Mouse (Mus musculus) mesoderm, embryonic 11.5 days (tissue): Measurements from ENCODE around the gene Drg1.
A peak's percentile ranks its signal among the peaks of the same experiment; 100 is the strongest.

ENCODE experiments used
- DNase-seq: peaks from one replicate; pipeline ENCODE4 v3.0.0-alpha.2; 2012; ENCODE audit warnings: low read depth, low spot score

Gene Drg1

GRCm38 (mm10) chr11:3289803-3290639 lies 23.8 kb upstream of the Drg1 start:
- peak; percentile 93 for DNase-seq

DNA sequence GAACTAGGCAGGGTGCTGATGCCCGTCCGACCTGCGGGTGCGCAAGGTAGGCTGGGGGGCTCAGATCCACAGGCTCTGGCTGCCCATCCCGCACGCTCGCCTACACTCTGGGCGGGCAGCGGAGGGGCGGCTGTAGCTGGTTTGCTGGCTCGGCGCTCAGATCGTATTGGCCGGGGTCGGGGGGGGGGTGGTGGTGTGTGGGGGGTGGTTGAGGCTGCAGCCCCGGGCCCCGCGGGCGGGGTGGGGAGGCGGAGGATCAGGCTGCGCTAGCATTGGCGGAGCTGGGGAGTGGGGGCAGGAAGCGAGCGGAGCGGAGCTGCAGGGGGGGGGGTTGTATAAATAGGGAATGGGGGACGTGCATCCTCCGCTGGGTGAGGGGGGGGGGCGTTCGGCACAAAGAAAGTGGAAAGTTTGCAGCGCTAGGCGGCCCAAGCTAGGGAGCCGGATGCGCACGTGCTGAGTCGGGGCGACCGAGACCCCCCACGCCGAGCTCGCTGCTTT lies 23.1 kb upstream of the Drg1 start:
- DNase-seq, result peak; percentile 94

DNA sequence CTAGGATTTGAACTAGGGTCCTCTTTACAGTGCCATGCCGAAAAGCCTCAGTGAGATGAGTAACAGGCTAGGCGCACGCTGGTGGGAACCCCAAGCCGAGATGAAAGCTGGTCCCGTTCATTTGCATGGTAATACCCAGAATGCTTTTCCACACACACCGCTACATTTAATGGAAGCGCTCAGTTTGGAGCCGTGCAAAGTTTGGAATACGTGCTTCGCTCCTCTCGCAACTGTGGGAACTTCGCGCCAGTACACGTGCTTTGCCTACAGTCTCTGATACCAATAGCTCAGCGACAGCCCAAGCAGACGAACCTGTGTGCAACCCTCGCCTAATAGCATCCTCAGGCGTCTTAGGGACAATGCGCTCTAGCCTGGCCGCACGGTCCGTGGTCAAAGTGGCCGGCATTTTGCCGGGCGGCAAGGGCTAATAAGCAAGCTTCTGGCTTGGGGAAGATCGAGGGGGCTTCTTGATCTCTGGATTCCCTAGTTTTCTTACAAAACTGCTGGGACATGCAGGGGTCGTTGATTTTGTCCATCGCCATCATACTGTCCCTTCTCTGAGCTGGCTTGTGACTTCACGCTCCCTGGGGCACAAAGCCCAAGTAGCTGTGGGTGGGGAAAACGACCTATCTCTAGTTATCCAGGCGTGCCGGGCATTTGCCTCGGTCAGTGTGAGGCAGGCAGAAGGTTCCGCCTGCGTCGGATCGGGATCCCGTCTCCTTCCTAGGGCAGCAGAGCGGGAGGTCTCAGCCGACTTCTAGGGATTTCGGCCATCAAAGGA lies 22.5 kb upstream of the Drg1 start, which contains the start of gene Patz1:
Gene Patz1 (plus strand): TSS at position 354 of the 781 bp plus-strand sequence.
- DNase-seq, result peak; percentile 65

DNA sequence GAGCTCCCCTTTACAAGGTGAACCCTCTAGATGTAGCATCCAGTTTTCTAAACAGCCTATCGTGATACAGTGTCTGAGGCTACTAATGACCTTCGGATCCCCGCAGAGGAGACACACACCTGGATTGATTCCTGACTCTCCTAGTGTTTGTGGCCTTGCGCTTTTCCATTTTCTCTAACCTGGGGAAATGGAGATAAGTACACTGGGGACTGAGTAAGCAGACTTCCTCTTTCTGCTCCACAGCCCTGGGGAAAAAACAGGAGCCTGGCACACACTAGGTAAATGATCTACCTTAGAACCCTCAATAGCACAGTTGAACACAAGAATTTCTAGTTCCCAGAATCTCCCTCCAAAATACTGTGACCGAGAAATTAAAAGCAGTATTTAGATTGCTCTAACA lies 21.7 kb upstream of the Drg1 start:
- DNase-seq, result no peak

- DNase-seq, result peak; percentile 24
These were observed 20.9 kb upstream of the Drg1 start for GRCm38 (mm10) chr11:3287131-3287530.

- DNase-seq, result no peak
These were observed 19.7 kb upstream of the Drg1 start for GRCm38 (mm10) chr11:3285940-3286339.

- DNase-seq, result no peak
These were observed 17.4 kb upstream of the Drg1 start for GRCm38 (mm10) chr11:3283645-3284044.

GRCm38 (mm10) chr11:3282887-3283286 lies 16.7 kb upstream of the Drg1 start:
- DNase-seq, result no peak

GRCm38 (mm10) chr11:3279729-3280128 lies 13.5 kb upstream of the Drg1 start:
- DNase-seq, result no peak

DNA sequence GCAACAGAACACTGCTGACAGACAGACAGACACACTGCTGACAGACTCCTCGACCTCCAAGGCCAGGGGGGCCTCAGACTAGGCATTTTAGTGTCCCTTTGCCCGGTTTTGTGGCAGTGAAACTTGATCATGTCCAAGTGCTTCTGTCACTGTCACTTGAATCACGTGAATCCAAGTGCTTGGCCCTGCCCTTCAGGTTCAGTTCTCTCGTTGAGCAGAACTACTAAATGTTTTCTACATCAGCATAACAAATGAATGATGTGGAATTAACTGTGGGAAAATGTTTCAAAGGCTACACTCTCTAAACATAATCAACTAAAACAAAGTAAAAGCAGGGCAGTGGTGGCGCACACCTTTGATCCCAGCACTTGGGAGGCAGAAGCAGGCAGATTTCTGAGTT lies 12.1 kb upstream of the Drg1 start:
- no peak for DNase-seq

GRCm38 (mm10) chr11:3269241-3269640 lies 3.0 kb upstream of the Drg1 start:
- no peak for DNase-seq

GRCm38 (mm10) chr11:3267133-3267532 lies 918 bp upstream of the Drg1 start:
- DNase-seq, result no peak

DNA sequence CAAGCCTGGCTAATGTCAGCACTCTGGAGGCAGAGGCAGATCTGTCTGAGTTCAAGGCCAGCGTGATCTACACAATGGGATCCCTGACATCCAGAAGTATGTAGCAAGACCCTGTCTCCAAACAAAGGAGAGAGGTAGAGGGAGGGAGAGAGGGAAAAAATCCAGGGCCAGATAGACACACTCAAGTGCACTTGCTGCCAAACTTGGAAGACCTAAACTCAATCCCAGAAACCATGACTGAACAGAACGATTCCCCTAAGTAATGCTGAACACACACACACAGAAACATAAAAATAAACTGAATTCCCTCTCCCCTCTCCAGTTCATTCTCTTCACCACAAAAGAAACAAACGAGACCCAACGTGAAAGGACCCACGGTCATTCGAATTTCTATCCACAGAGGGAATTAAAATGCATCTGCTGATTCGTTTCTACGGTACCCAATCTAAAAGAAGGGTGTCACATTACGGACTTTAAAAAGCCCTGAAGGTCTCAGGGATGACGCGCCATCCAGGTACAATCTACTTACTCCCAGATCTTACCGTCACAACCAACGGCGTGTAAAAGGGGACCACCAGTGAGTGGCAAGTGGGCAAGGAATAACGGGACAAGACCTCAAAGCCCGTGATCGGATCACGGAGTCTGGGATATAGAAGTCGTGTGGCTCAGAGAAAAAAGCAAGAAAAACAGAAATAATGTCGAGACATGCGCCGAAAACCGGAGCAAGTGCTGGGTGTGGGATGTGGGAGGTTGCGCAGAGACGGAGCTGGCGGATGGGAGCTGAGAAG lies 730 bp downstream of the Drg1 start:
- DNase-seq, result peak; percentile 75

DNA sequence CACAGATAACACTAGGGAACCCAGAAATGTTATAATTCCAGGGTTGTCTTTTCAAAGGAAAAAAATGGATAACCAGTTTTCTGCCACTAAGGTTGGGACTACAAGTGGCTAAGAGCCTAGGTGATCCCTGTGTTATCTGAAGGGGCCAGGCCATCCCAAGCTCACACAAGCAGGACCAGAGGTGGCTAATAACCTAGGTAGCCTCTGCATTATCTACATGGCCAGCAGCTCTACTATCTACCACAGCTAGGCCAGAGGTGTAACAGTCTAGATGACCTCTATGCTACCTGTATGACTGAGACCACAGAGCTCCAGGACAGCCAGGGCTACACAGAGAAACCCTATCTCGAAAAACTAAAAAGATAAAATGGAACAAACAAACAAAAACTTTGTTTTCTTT lies 6.7 kb downstream of the Drg1 start:
- DNase-seq, result no peak

- DNase-seq, result no peak
These were observed 18.8 kb downstream of the Drg1 start for GRCm38 (mm10) chr11:3247387-3247786.

DNA sequence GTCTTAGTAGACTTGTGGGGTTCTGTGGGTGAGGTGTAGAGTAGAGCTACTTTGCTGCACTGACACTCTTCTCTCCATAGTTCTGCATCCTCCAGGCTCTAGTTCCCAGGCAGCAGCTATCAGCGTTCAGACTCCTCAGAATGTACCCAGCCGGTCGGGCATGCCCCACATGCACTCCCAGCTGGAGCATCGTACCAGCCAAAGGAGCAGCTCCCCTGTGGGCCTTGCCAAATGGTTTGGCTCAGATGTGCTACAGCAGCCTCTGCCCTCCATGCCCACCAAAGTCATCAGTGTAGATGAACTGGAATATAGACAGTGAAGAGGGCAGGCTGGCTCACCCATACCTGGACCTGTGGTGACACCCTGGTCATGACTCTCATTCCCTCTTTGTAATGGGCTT lies 22.4 kb downstream of the Drg1 start:
- DNase-seq, result no peak

GRCm38 (mm10) chr11:3242395-3242794 lies 23.8 kb downstream of the Drg1 start:
- DNase-seq, result no peak

DNA sequence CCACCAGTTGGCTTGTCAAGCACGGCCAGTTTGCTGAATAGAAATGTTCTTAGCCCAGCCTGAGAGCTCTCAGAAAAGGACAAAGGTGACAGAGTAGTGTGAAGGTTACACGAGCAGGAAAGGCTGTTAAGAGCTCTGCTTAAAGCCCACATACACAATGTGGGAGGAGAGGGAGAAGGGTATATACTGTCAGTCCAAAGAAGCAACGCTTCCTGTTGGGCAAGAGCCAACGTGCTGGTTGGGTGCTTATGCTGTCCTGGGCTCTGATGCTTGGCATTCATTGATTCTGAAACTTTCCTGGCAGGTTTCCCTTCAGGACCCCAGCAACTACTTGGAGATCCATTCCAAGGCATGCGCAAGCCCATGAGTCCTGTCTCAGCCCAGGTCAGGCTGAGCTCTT lies 30.9 kb downstream of the Drg1 start:
- no peak for DNase-seq

- DNase-seq, result no peak
These were observed 32.5 kb downstream of the Drg1 start for GRCm38 (mm10) chr11:3233704-3234103.

DNA sequence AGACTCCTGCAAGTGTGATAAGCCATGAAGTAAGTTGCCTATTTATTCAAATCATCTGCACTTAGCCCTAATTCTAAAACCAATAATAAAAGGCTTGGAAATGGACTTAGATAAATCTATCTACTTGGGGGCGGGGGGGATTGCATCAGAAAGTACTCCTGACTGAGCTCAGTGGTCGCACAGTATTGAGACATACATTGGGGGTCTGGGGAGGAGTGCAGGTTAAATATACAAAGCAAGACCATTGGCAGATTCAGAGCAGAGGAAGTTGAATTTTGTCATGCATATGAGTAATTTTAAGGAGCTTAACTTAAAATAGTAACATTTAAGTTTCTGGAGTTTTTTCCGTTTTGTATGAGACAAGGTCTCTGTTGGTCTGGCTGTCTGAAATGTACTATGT lies 34.0 kb downstream of the Drg1 start:
- DNase-seq, result no peak

GRCm38 (mm10) chr11:3227113-3227512 lies 39.1 kb downstream of the Drg1 start:
- no peak for DNase-seq

DNA sequence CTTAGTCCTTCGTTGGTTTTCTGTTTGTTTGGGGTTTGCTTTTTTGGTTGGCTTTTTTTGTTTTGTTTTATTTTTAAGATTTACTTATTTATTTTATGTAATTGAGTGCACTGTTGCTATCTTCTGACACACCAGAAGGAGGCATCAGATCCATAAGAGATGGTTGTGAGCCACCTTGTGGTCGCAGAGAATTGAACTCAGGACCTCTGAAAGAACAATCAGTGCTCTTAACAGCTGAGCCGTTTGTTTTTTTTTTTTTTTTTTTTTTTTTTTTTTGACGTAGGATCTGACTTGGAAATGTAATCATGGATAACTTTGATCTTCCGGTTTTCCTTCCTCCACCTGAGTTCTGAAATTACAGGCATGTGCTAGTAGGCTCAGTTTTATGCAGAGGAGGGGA lies 43.1 kb downstream of the Drg1 start:
- no peak for DNase-seq
